Mouse (Mus musculus) megakaryocyte, embryonic 14.5 days (primary cell): Measurements from ENCODE around the gene Cabp2.

ENCODE experiments used
- FLI1 ChIP-seq: IDR thresholded peaks from 2 replicates; pipeline ENCODE4 v1.6.1; 2012; ENCODE audit warnings: low read length, inconsistent platforms, mixed read lengths
- GATA1 ChIP-seq: IDR thresholded peaks from 3 replicates; pipeline ENCODE4 v1.6.1; 2012; ENCODE audit warnings: mixed read lengths, low read length, inconsistent platforms, borderline replicate concordance

DNA sequence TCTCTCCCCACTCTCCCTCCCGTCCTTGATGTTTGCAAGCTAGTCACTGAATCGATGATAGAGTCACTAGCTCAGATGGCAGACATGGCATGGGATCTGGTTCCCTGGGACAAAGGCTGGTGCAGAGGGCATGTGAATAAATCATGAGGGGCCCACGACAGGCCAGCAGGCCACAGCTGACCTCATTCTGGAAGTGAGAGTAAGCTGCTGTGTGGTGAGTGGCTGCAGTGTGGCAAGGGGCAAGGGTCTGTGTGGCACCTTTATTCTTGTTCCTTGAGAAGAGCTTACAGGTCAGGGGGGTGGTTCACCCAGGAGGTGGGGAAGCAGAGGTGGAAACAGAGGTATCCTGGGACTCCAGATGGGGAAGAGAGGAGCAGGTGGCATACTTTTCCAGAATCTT is at the start of gene Cabp2:
- TF ChIP-seq GATA1, result no peak
- TF ChIP-seq FLI1, result no peak
